ENCODE assay signal across 24 mouse cellular contexts in genomic region chr7:17159011-17159410, GRCm38 (mm10). TPM values are rescaled to one million over a fixed set of nuclear protein-coding genes. Genes with fewer than 3 reads are reported as not detected.
A peak's percentile ranks its signal among the peaks of the same experiment; 100 is the strongest.
DNase-seq lines count a peak whose midpoint lies in the region; ATAC-seq and TF ChIP-seq lines count a peak whose summit lies in the region.
"Had no signal": no experiment of that assay in that cellular context is flagged by ENCODE, and none has a peak within 500 bp of the region (broad histone marks: within the 10 kb centered on the region; RNA-seq: fewer than 3 reads in every experiment).

No protein-coding gene starts in this region.

- no peak for ATAC-seq in forebrain, embryonic 12.5 days (ENCODE audit: low FRiP score)
- ATAC-seq: intestine, embryonic 16.5 days had no signal

- no peak for TF ChIP-seq EP300 in heart, adult 2 months (IDR thresholded peaks at IDR 0.05; ENCODE audit: insufficient read depth, low read depth, low read length)

- H3K4me3 ChIP-seq in heart, adult 2 months = no peak overlapping the region
- H3K4me3 ChIP-seq in lung, adult 2 months (replicated peaks; ENCODE audit: extremely low read depth, low read depth, low read length) = no peak overlapping the region
- H3K4me3 ChIP-seq in forebrain, embryonic 12.5 days (replicated peaks) = no peak overlapping the region
- H3K4me3 ChIP-seq: hindbrain, embryonic 13.5 days; midbrain, embryonic 12.5 days; myocyte; stomach, embryonic 15.5 days had no signal

- TF ChIP-seq CTCF in heart, adult 2 months (IDR thresholded peaks at IDR 0.05) = no peak
- no peak for TF ChIP-seq CTCF in lung, adult 2 months (IDR thresholded peaks at IDR 0.05; ENCODE audit: insufficient read depth, low read length)

- no peak for TF ChIP-seq POLR2A in heart, adult 2 months (IDR thresholded peaks at IDR 0.05; ENCODE audit: insufficient read depth, low read depth, low read length)
- no peak for TF ChIP-seq POLR2A in lung, adult 2 months (IDR thresholded peaks at IDR 0.05; ENCODE audit: borderline replicate concordance, extremely low read depth, low read depth, low read length)

- H3K27ac ChIP-seq in heart, adult 2 months = no peak overlapping the region
- no peak overlapping the region for H3K27ac ChIP-seq in forebrain, embryonic 12.5 days
- H3K27ac ChIP-seq: hindbrain, embryonic 13.5 days; midbrain, embryonic 12.5 days; stomach, embryonic 15.5 days had no signal

- WGBS in heart, adult 2 months = 41% methylated on average over 7 of the region's 7 CpGs
- 69% methylated on average over 7 of the region's 7 CpGs for WGBS in lung, adult 2 months
- 88% methylated on average over 7 of the region's 7 CpGs for WGBS in forebrain, embryonic 12.5 days

- no peaks in the 10 kb centered on the region for H3K4me1 ChIP-seq in heart, adult 2 months (ENCODE audit: control insufficient read depth, insufficient read depth, low read length)
- H3K4me1 ChIP-seq in lung, adult 2 months (ENCODE audit: control insufficient read depth, insufficient read depth, low read length) = no peaks in the 10 kb centered on the region
- no peaks in the 10 kb centered on the region for H3K4me1 ChIP-seq in forebrain, embryonic 12.5 days
- H3K4me1 ChIP-seq: hindbrain, embryonic 13.5 days; midbrain, embryonic 12.5 days; stomach, embryonic 15.5 days had no signal

- H3K9ac ChIP-seq in heart, adult 2 months (ENCODE audit: low read depth, low read length) = no peak overlapping the region
- no peak overlapping the region for H3K9ac ChIP-seq in forebrain, embryonic 12.5 days
- H3K9ac ChIP-seq: hindbrain, embryonic 13.5 days; midbrain, embryonic 12.5 days; stomach, embryonic 15.5 days had no signal

- H3K4me2 ChIP-seq in forebrain, embryonic 12.5 days = no peak overlapping the region
- H3K4me2 ChIP-seq: hindbrain, embryonic 13.5 days; liver, embryonic 11.5 days; midbrain, embryonic 12.5 days; stomach, embryonic 15.5 days had no signal

- no peaks in the 10 kb centered on the region for H3K36me3 ChIP-seq in heart, adult 2 months (ENCODE audit: control insufficient read depth, insufficient read depth, low read length)
- H3K36me3 ChIP-seq in forebrain, embryonic 12.5 days (replicated peaks) = no peaks in the 10 kb centered on the region
- H3K36me3 ChIP-seq: hindbrain, embryonic 13.5 days; midbrain, embryonic 12.5 days; stomach, embryonic 15.5 days had no signal

- peaks cover 14% of the 10 kb centered on the region; the same call in 1 of the 2 replicates for H3K9me3 ChIP-seq in forebrain, embryonic 12.5 days
- H3K9me3 ChIP-seq: stomach, embryonic 15.5 days had no signal

- no peaks in the 10 kb centered on the region for H3K79me2 ChIP-seq in heart, adult 2 months (replicated peaks; ENCODE audit: control insufficient read depth, insufficient read depth, low read length)

- intact Hi-C loops in heart, adult 2 months (cut with DNase I) = no loop called here

- H3K27me3 ChIP-seq in heart, adult 2 months (ENCODE audit: control insufficient read depth, insufficient read depth, low read length) = no peaks in the 10 kb centered on the region
- H3K27me3 ChIP-seq in forebrain, embryonic 12.5 days = no peaks in the 10 kb centered on the region
- H3K27me3 ChIP-seq: hindbrain, embryonic 13.5 days; midbrain, embryonic 12.5 days; stomach, embryonic 15.5 days had no signal

- DNase-seq in heart, adult 8-10 months (ENCODE audit: low spot score) = peak; percentile 8
- DNase-seq in heart, adult 2 months = no peak
- peak; percentile 23 for DNase-seq in lung, postnatal 10 days
- no peak for DNase-seq in lung, adult 2 months
- peak; percentile 22 for DNase-seq in cerebellum, adult 8-10 months
- DNase-seq in kidney, postnatal 14 days = peak; percentile 58
- no peak for DNase-seq in thymus, adult 18-20 months
- DNase-seq: adrenal gland, adult 8-10 months; layer of hippocampus, adult 9-11 months; right cerebral cortex, adult 18-20 months; spleen, adult 18-20 months; thymus, postnatal 36 days had no signal

RNA-seq across cellular contexts. Expression of gene Ceacam3, which starts 8.9 kb away (rescaled TPM):
- total RNA-seq in heart, adult 8-10 months (2022) = not detected
- total RNA-seq in heart, adult 2 months (2021) = not detected
- polyA plus RNA-seq in heart, adult 2 months (2012; rRNA removed) = not detected in 2 replicates
- polyA plus RNA-seq in lung, adult 2 months (2012; rRNA removed) = not detected in 2 replicates
- polyA plus RNA-seq in forebrain, embryonic 12.5 days (2016; fragmentation: Nextera tagmentation; extraction: Ambion mirVana) = not detected in 2 replicates
- total RNA-seq: adrenal gland, adult 8-10 months; ES-E14; gastrocnemius, adult 8-10 months; left cerebral cortex, postnatal 25 days; neutrophil, adult 5-6 weeks had no signal
- polyA plus RNA-seq: heart, embryonic 14.5 days; hindbrain, embryonic 13.5 days; liver, embryonic 11.5 days; midbrain, embryonic 12.5 days; myocyte had no signal

RNA-seq across cellular contexts. Expression of gene Psg29, which starts 44.3 kb away (rescaled TPM):
- not detected for total RNA-seq in heart, adult 8-10 months (2022)
- not detected for total RNA-seq in heart, adult 2 months (2021)
- polyA plus RNA-seq in heart, adult 2 months (2012; rRNA removed) = not detected in 2 replicates
- not detected in 2 replicates for polyA plus RNA-seq in lung, adult 2 months (2012; rRNA removed)
- polyA plus RNA-seq in forebrain, embryonic 12.5 days (2016; fragmentation: Nextera tagmentation; extraction: Ambion mirVana) = not detected in 2 replicates
- total RNA-seq: gastrocnemius, adult 8-10 months; left cerebral cortex, postnatal 25 days; neutrophil, adult 5-6 weeks had no signal
- polyA plus RNA-seq: heart, embryonic 14.5 days; hindbrain, embryonic 13.5 days; intestine, embryonic 16.5 days; liver, embryonic 11.5 days; midbrain, embryonic 12.5 days; myocyte; stomach, embryonic 15.5 days had no signal

Comparison
In these comparisons a context has a peak if more than half of its experiments do, and no peak if none do; other contexts are left out.
1. DNase-seq: peak in heart, adult 8-10 months (single experiment), lung, postnatal 10 days (single experiment), cerebellum, adult 8-10 months (single experiment) and kidney, postnatal 14 days (single experiment); none in heart, adult 2 months (0 of 2), lung, adult 2 months (single experiment) and thymus, adult 18-20 months (0 of 2).